Mouse (Mus musculus): ENCODE data around the gene Trmt10b.

The Trmt10b gene

GRCm38 (mm10) chr4:45341669-45342249, 44.8 kb downstream of the Trmt10b start, which contains the start of gene Dcaf10:
TSS of gene Dcaf10 (plus strand) at chr4:45342101.
- DNase-seq (ENCODE audit: low spot score in 2 of 2) = peak; percentile 90 to 94

- peak; percentile 48 to 51 for DNase-seq (ENCODE audit: low spot score in 2 of 2)
These were observed 45.6 kb downstream of the Trmt10b start, which contains the start of gene Exosc3 for GRCm38 (mm10) chr4:45342286-45343155. TSS of gene Exosc3 (minus strand) at chr4:45342732.

- no peak for DNase-seq (ENCODE audit: low spot score in 2 of 2)
These were observed 59.7 kb downstream of the Trmt10b start for GRCm38 (mm10) chr4:45356653-45357052.
